Mouse (Mus musculus): ENCODE results near the gene Cnn2. TPM values are rescaled to one million over a fixed set of nuclear protein-coding genes. Genes with fewer than 3 reads are reported as not detected.

The Cnn2 gene
- polyA plus RNA-seq (2017; shearing (Covaris generic)) = 501 TPM

DNA sequence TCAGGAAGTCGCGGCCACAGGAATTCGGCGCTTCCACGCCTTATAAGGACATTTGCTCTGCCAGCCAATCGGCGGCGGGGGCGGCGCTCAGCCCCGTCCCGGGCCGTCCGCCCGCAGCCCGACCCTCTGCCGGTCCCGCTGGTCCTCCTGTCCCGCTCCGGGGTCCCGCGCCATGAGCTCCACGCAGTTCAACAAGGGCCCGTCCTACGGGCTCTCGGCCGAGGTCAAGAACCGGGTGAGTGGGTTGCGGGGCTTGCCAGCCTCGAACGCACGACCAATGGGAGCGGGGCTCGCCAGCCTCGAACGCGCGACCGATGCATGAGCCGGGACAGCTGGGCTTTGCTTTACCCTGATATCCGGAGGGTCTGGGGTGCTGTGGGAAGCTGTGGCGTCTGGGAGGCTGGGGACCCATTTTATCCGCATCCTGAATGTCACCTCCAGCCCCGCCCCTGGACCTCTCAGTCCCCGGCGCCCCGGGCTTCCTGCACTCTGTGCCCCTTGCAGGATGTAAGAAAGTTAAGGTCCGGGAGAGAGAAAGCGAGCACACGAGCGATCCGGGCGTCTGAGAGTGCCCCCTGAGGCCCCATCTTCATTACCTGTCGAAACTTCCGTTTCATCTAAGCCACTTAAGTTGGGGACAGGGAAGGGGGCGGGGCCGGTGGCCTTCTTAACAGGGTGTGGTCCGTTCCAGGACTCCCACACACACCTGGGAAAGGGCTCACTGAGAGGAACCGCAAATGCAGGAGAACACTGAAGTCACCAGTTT lies at the start of gene Cnn2:
Gene Cnn2 (plus strand): TSS at position 79 of the 766 bp plus-strand sequence.

DNA sequence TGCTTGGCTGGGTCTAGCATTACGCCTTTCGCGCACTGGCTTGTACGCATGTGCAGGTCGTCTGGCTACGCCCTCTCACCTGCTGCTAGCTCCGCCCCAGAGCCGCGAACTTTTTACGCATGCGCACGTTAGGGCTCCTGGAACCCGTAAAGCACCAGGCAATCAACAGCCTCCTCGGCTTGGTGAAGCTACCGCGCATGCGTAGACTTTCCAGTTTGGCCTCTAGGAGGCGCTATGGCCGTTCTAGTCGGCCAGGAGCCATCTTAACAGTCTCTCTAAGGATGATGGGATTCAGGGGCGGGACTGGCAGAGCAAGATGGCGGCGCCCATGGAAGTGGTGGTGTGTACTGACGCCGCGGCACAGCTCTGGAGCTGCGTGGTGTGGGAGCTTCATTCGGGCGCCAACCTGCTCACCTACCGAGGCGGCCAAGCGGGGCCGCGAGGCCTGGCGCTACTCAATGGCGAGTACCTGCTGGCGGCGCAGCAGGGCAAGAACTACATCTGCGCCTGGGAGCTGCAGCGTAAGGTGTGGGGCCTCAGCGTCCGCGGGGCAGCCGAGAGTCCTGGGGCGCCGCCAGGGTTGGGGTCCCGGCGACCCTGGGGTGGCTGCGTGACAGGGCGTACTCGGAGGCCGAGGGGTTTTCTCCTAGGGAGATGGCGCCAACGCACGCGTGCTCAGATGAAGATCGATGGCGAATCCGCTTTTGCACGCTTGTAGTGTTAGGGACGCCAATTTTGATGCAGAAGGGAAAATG lies 28.4 kb upstream of the Cnn2 start, which contains the start of gene Wdr18:
Gene Wdr18 (plus strand): TSS at position 306 of the 755 bp plus-strand sequence.

DNA sequence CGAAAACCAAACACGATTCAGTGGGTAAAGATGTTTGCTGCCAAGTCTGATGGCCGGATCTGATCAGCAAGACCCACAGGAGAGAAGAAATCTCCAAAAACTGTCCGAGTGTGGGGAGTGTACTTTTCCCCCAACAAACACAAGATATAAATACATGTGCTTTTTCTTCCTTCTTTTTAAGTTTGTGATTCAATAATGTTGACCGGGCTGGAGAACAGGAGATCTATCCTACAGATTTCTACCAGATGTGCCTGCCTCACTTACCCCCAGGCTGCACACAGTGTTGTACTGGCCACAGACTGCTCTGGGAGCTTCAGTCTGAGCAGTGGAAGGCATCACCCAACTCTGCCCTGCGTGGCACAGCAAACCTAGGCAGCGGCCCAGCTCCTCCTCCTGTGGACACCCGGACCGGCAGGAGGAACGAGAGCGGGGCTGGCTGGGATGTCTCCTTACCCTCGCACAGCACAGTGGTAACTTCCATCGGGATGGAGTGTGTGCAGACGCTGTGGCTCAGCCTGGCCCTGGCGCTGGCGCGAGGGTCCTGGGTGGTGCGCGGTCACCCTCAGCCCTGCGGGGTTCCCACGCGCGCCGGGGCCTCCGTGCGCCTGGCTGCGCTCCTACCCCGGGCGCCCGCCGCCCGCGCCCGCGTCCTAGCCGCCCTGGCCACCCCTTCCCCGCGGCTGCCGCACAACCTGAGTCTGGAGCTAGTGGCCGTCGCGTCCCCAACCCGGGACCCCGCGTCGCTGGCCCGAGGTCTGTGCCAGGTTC lies 17.8 kb upstream of the Cnn2 start, which contains the start of gene Grin3b:
Gene Grin3b (plus strand): TSS at position 301 of the 768 bp plus-strand sequence.

DNA sequence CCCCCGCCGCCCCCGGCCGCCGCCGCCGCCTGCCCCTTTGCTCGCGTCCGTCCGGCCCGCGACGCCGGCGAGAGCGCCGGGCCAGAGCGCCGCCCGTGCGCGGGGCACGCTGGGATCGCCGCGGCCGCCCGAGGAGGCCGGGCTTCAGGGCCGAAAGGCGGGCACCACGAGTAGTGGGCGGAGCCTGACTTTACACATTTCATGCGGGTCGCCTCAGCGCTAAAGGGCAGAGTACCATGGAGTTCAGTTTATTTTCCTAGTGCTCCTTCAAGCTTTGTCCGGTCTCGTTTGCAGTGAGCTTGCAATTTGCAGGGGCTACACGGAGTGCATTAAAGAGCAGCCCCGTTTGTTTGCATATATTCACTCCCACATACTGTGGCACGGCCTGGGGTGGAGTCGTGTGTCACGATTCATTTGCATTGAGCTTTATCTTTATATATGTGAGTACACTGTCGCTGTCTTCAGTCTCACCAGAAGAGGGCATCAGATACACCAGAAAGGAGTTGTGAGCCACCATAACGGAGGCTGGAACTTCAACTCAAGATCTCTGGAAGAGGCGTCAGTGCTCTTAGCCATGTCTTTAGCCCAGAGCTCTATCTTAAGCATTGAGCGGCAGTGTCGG lies 4.1 kb upstream of the Cnn2 start, which contains the start of gene Tmem259:
Gene Tmem259 (minus strand): TSS at position 136 of the 622 bp plus-strand sequence.

DNA sequence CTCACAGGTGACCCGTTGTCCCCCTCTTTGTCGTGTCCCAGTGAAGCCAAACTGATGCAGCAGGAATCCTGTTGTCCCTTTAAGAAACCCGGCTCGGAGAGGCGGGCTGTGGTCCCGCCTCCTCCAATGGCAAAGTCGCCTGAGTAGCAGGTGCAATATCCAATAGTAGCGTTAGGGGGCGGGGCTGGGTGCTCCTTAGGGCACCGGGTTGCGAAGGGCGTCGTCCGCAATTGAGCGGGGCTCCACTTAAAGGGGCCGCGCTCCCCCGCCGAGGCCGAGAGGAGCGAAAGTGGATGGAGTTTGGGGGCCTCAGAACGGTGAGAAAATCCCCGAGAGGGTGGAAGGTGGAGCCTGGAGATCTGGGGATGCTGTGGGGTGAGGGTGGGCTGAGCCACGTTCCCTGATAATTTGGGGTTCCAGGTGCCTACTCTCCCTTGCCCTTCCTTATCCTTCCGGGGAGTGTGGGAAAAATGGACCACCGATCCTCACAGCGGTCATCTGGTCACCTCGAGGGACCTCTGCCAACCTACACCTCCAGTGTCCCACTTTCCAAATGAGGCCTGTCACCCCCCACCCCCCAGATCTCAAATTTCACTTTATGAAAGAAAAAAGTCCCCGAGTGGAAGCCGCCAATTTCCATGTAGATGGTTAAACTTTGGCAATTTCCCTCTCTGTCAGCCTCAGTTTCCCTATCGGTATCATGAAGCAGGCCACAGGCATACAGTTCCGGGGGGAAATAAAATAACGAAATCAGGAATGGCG lies 8.1 kb downstream of the Cnn2 start, which contains the start of gene Abca7:
Gene Abca7 (plus strand): TSS at position 223 of the 762 bp plus-strand sequence.

DNA sequence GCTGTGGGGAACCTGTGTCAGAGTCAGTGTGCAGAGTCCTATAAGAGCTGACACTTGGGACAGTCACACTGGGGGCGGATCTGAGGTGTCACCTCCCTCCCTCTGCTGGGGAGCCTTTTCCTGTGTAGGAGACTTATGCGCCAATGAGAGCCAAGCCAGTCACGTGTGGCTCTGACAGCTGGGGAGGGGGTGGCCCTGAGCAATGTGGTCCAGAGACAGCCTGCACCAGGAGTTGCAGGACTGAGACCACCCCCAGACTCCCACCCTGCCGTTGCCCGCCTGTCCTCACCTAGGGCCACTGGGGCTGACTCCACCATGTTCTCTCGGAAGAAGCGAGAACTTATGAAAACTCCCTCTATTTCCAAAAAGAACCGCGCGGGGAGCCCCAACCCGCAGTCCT lies 28.1 kb downstream of the Cnn2 start, which contains the start of gene Arhgap45:
Gene Arhgap45 (plus strand): TSS at position 143 of the 400 bp plus-strand sequence.

DNA sequence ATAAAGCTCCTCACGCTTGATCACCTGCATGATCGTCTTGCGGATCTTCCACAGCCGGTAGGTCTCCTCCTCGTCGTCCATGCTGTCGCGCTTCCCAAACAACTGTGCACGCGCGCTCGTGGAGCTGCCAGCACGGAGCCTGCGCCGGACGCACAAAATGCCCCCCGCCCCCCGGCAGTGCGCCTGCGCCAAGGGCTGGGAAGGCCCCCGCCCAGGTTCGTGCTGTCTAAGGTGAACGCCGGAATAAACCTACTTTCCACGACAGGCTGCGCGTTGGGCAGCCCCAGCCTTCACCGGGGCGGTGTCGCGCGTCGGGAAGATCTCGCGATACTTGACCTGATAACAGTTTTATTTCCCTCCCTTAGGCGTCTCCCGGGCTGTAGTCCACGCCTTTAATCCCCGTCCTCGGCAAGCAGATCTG lies 51.2 kb downstream of the Cnn2 start, which contains the start of gene Polr2e:
Gene Polr2e (minus strand): TSS at position 237 of the 421 bp plus-strand sequence.

Other genes starting within 250 kb of the Cnn2 start
- gene Polrmt, start 242.0 kb upstream of the Cnn2 start, polyA plus RNA-seq (2017; shearing (Covaris generic)) = 33.4 TPM
- gene Fgf22, start 233.5 kb upstream of the Cnn2 start, polyA plus RNA-seq (2017; shearing (Covaris generic)) = not detected
- 47.0 TPM for gene Rnf126, start 221.6 kb upstream of the Cnn2 start, polyA plus RNA-seq (2017; shearing (Covaris generic))
- 0.31 TPM for gene Fstl3, start 211.3 kb upstream of the Cnn2 start, polyA plus RNA-seq (2017; shearing (Covaris generic))
- not detected for gene Prss57, start 197.6 kb upstream of the Cnn2 start, polyA plus RNA-seq (2017; shearing (Covaris generic))
- gene Palm, start 195.0 kb upstream of the Cnn2 start, polyA plus RNA-seq (2017; shearing (Covaris generic)) = 3.5 TPM
- not detected for gene Misp, start 167.6 kb upstream of the Cnn2 start, polyA plus RNA-seq (2017; shearing (Covaris generic))
- 555 TPM for gene Ptbp1, start 134.2 kb upstream of the Cnn2 start, polyA plus RNA-seq (2017; shearing (Covaris generic))
- not detected for gene Prtn3, start 114.1 kb upstream of the Cnn2 start, polyA plus RNA-seq (2017; shearing (Covaris generic))
- 11.3 TPM for gene Plppr3, start 114.0 kb upstream of the Cnn2 start, polyA plus RNA-seq (2017; shearing (Covaris generic))
- not detected for gene Elane, start 102.3 kb upstream of the Cnn2 start, polyA plus RNA-seq (2017; shearing (Covaris generic))
- not detected for gene Cfd, start 97.7 kb upstream of the Cnn2 start, polyA plus RNA-seq (2017; shearing (Covaris generic))
- 31.9 TPM for gene Med16, start 79.7 kb upstream of the Cnn2 start, polyA plus RNA-seq (2017; shearing (Covaris generic))
- gene Gm26602, start 77.7 kb upstream of the Cnn2 start, polyA plus RNA-seq (2017; shearing (Covaris generic)) = 11.6 TPM
- 0.26 TPM for gene Kiss1r, start 71.6 kb upstream of the Cnn2 start, polyA plus RNA-seq (2017; shearing (Covaris generic))
- 113 TPM for gene R3hdm4, start 67.4 kb upstream of the Cnn2 start, polyA plus RNA-seq (2017; shearing (Covaris generic))
- gene Arid3a, start 61.5 kb upstream of the Cnn2 start, polyA plus RNA-seq (2017; shearing (Covaris generic)) = 10.6 TPM
- gene Wdr18, start 28.4 kb upstream of the Cnn2 start, polyA plus RNA-seq (2017; shearing (Covaris generic)) = 55.5 TPM
- gene Grin3b, start 17.9 kb upstream of the Cnn2 start, polyA plus RNA-seq (2017; shearing (Covaris generic)) = not detected
- gene Tmem259, start 4.3 kb upstream of the Cnn2 start, polyA plus RNA-seq (2017; shearing (Covaris generic)) = 28.1 TPM
- 52.9 TPM for gene Abca7, start 7.9 kb downstream of the Cnn2 start, polyA plus RNA-seq (2017; shearing (Covaris generic))
- 733 TPM for gene Arhgap45, start 28.1 kb downstream of the Cnn2 start, polyA plus RNA-seq (2017; shearing (Covaris generic))
- gene Polr2e, start 51.2 kb downstream of the Cnn2 start, polyA plus RNA-seq (2017; shearing (Covaris generic)) = 112 TPM
- gene Gpx4, start 58.6 kb downstream of the Cnn2 start, polyA plus RNA-seq (2017; shearing (Covaris generic)) = 368 TPM
- 62.6 TPM for gene Sbno2, start 117.0 kb downstream of the Cnn2 start, polyA plus RNA-seq (2017; shearing (Covaris generic))
- gene Stk11, start 127.2 kb downstream of the Cnn2 start, polyA plus RNA-seq (2017; shearing (Covaris generic)) = 79.3 TPM
- 431 TPM for gene Atp5d, start 150.0 kb downstream of the Cnn2 start, polyA plus RNA-seq (2017; shearing (Covaris generic))
- gene Cbarp, start 152.3 kb downstream of the Cnn2 start, polyA plus RNA-seq (2017; shearing (Covaris generic)) = 18.9 TPM
- 7.3 TPM for gene Midn, start 159.7 kb downstream of the Cnn2 start, polyA plus RNA-seq (2017; shearing (Covaris generic))
- 244 TPM for gene Cirbp, start 177.4 kb downstream of the Cnn2 start, polyA plus RNA-seq (2017; shearing (Covaris generic))
- 17.4 TPM for gene 1600002K03Rik, start 184.4 kb downstream of the Cnn2 start, polyA plus RNA-seq (2017; shearing (Covaris generic))
- not detected for gene Efna2, start 190.9 kb downstream of the Cnn2 start, polyA plus RNA-seq (2017; shearing (Covaris generic))
- gene Mum1, start 237.8 kb downstream of the Cnn2 start, polyA plus RNA-seq (2017; shearing (Covaris generic)) = 75.3 TPM

All from effector memory CD4-positive, alpha-beta T cell, adult 5 months (primary cell).